Mouse (Mus musculus): ENCODE measurements around the gene Tada3. TPM values are rescaled to one million over a fixed set of nuclear protein-coding genes. Genes with fewer than 3 reads are reported as not detected.
A peak's percentile ranks its signal among the peaks of the same experiment; 100 is the strongest.

The Tada3 gene
- polyA plus RNA-seq (2015; fragmentation: Nextera tagmentation; extraction: Ambion mirVana), result 70.7 and 77.5 TPM in 2 replicates

GRCm38 (mm10) chr6:113377496-113378385 is at the start of gene Tada3, which contains the start of gene Arpc4:
Gene Tada3, minus strand, starts transcription at chr6:113377883.
Gene Arpc4, plus strand, starts transcription at chr6:113378115.
- H3K4me3 ChIP-seq, result peak within 1 kb of the TSS; percentile 82
- peak within 1 kb of the TSS; percentile 98 for H3K27ac ChIP-seq (replicated peaks)
- H3K9ac ChIP-seq, result peak within 1 kb of the TSS; percentile 92
- H3K4me2 ChIP-seq, result peak within 1 kb of the TSS; percentile 95
- under 1% methylated on average over 61 of the region's 61 CpGs for WGBS
- H3K27me3 ChIP-seq, result no peaks in the 10 kb centered on the region
- H3K36me3 ChIP-seq, result peaks cover 45% of the 10 kb centered on the region
- peaks cover 22% of the 10 kb centered on the region for H3K4me1 ChIP-seq (replicated peaks)
- no peaks in the 10 kb centered on the region for H3K9me3 ChIP-seq
- ATAC-seq (ENCODE audit: low FRiP score, low read depth), result peak; percentile 97

GRCm38 (mm10) chr6:113427397-113427796 is 49.7 kb upstream of the Tada3 start:
- no peaks in the 10 kb centered on the region for H3K4me1 ChIP-seq (replicated peaks)
- H3K27ac ChIP-seq (replicated peaks), result no peak overlapping the region
- 63% methylated on average over 3 of the region's 3 CpGs for WGBS

DNA sequence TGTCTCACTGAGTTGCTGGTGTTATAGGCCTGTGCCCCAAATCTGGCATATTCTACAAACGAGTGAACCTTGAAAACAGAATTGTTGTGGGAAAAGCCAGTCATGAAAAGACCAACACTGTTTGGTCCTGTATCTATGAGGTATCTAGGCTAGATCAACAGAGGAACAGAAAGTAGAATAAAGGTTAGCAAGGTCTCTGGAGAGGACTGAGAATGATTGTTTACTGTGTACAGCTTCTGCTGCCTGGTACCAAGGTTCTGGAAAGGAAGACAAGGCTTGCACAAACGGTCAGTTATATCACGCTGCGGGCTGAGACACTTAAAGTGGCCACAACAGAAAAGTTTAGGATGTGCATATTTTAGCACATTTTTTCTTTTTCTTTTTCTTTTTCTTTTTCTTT is 49.0 kb upstream of the Tada3 start:
- Histone ChIP-seq H3K9me3 (no peaks in the 10 kb centered on the region), H3K36me3 (no peaks in the 10 kb centered on the region), H3K27me3 (no peaks in the 10 kb centered on the region), H3K4me1 (replicated peaks) (no peaks in the 10 kb centered on the region), H3K4me3 (no peak overlapping the region), H3K4me2 (no peak overlapping the region), H3K9ac (no peak overlapping the region), H3K27ac (replicated peaks) (no peak overlapping the region)
- WGBS, result 92% methylated on average over 4 of the region's 4 CpGs
- ATAC-seq (ENCODE audit: low FRiP score, low read depth), result no peak

More at GRCm38 (mm10) chr6:113427397-113427796, 49.7 kb upstream of the Tada3 start:
- Histone ChIP-seq H3K4me2 (no peak overlapping the region), H3K4me3 (no peak overlapping the region), H3K27me3 (no peaks in the 10 kb centered on the region), H3K9ac (no peak overlapping the region), H3K9me3 (no peaks in the 10 kb centered on the region), H3K36me3 (no peaks in the 10 kb centered on the region)
- no peak for ATAC-seq (ENCODE audit: low FRiP score, low read depth)

DNA sequence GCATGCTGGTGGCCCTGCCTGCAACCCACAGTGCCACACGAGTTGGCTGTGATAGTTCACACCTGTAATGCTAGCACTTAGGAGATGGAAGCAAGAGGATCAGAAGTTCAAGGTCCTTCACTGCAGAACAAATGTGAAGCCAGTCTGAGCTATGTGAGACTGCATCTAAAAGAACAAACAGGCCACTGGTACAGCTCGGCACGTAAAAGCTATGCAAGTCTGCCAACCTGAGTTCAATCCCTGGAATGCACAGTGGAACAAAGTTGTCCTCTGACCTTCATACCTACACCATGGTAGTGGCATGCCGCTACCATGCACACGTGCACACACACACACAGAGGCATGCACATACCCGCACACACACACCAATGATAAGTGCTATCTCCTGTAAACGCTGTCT is 46.5 kb upstream of the Tada3 start:
- H3K4me3 ChIP-seq, result no peak overlapping the region
- no peak for ATAC-seq (ENCODE audit: low FRiP score, low read depth)
- H3K9me3 ChIP-seq, result no peaks in the 10 kb centered on the region
- 91% methylated on average over 7 of the region's 7 CpGs for WGBS
- no peaks in the 10 kb centered on the region for H3K27me3 ChIP-seq
- no peak overlapping the region for H3K4me2 ChIP-seq
- no peaks in the 10 kb centered on the region for H3K36me3 ChIP-seq
- no peak overlapping the region for H3K27ac ChIP-seq (replicated peaks)
- H3K4me1 ChIP-seq (replicated peaks), result peaks cover 4% of the 10 kb centered on the region
- no peak overlapping the region for H3K9ac ChIP-seq

- Histone ChIP-seq H3K9ac (no peak overlapping the region), H3K27ac (replicated peaks) (no peak overlapping the region), H3K27me3 (no peaks in the 10 kb centered on the region), H3K36me3 (no peaks in the 10 kb centered on the region), H3K4me2 (no peak overlapping the region), H3K4me3 (no peak overlapping the region), H3K4me1 (replicated peaks) (peaks cover 11% of the 10 kb centered on the region), H3K9me3 (no peaks in the 10 kb centered on the region)
- WGBS, result 84% methylated on average over 4 of the region's 4 CpGs
- ATAC-seq (ENCODE audit: low FRiP score, low read depth), result no peak
Measured at GRCm38 (mm10) chr6:113423000-113423399, 45.3 kb upstream of the Tada3 start.

DNA sequence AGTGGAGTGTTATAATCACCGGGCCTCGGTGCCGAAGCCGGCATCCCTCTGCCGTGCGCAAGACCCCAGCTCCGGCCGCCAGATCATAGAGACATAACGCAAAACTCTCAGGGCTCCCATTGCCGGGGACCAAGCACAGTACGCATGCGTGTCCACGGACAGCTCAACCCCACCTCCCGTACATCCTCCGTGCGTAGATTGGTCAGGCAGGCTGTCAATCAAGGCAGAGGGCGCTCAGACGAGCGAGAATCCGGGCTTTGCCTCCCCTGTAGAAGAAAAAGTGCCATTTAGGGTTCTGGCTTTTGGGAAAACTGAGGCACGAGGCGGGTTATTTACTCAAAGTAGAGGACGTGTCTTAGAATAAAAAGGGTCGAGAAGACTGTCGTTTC is 41.5 kb upstream of the Tada3 start, which contains the start of gene Rpusd3:
TSS of gene Rpusd3 (minus strand) at position 142 of the 389 bp plus-strand sequence.
- no peaks in the 10 kb centered on the region for H3K27me3 ChIP-seq
- H3K27ac ChIP-seq (replicated peaks), result peak within 1 kb of the TSS; percentile 63
- H3K36me3 ChIP-seq, result peaks cover 5% of the 10 kb centered on the region; the same call in 1 of the 2 replicates
- H3K9ac ChIP-seq, result peak within 1 kb of the TSS; percentile 56
- WGBS, result under 1% methylated on average over 25 of the region's 25 CpGs
- H3K9me3 ChIP-seq, result no peaks in the 10 kb centered on the region
- peak within 1 kb of the TSS; percentile 96 for H3K4me2 ChIP-seq
- peak within 1 kb of the TSS; percentile 55 for H3K4me3 ChIP-seq
- H3K4me1 ChIP-seq (replicated peaks), result peaks cover 18% of the 10 kb centered on the region
- peak; percentile 97 for ATAC-seq (ENCODE audit: low FRiP score, low read depth)

GRCm38 (mm10) chr6:113418441-113419198 is 40.9 kb upstream of the Tada3 start:
- Histone ChIP-seq H3K4me2 (peak overlapping the region; percentile 96), H3K9ac (peak overlapping the region; percentile 56), H3K27me3 (no peaks in the 10 kb centered on the region), H3K27ac (replicated peaks) (peak overlapping the region; percentile 63), H3K4me3 (peak overlapping the region; percentile 55), H3K36me3 (peaks cover 5% of the 10 kb centered on the region; the same call in 1 of the 2 replicates), H3K4me1 (replicated peaks) (peaks cover 18% of the 10 kb centered on the region), H3K9me3 (no peaks in the 10 kb centered on the region)
- 17% methylated on average over 16 of the region's 16 CpGs for WGBS
- peak; percentile 68 for ATAC-seq (ENCODE audit: low FRiP score, low read depth)

DNA sequence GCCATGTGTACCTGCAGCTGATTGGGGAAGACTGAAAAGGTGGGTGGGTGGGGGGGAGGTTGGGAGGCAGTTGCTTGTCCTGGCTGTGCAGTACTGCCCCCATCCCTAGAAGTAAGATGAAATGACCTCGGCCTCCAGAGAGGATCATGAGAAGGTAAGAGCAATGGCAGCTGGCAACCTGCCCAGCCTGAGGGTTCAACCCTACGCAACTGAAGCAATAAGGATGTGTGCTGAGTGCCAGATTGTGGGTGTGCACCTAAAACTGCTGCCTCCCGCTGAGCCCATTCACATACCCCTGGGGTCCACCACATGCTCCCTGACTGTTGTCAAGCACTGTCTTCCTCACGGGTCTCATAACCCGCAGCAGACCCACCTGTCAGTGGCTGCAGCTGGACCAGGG is 38.7 kb upstream of the Tada3 start:
- Histone ChIP-seq H3K36me3 (peaks cover 5% of the 10 kb centered on the region; the same call in 1 of the 2 replicates), H3K27ac (replicated peaks) (no peak overlapping the region), H3K9me3 (no peaks in the 10 kb centered on the region), H3K4me2 (no peak overlapping the region), H3K9ac (no peak overlapping the region), H3K4me3 (no peak overlapping the region), H3K4me1 (replicated peaks) (peaks cover 18% of the 10 kb centered on the region), H3K27me3 (no peaks in the 10 kb centered on the region)
- no peak for ATAC-seq (ENCODE audit: low FRiP score, low read depth)
- WGBS, result 78% methylated on average over 5 of the region's 5 CpGs

- H3K9me3 ChIP-seq, result no peaks in the 10 kb centered on the region
- WGBS, result 64% methylated on average over 1 of the region's 1 CpGs
- no peak overlapping the region for H3K27ac ChIP-seq (replicated peaks)
- no peak overlapping the region for H3K9ac ChIP-seq
- H3K27me3 ChIP-seq, result no peaks in the 10 kb centered on the region
- peaks cover 4% of the 10 kb centered on the region; the same call in 1 of the 2 replicates for H3K36me3 ChIP-seq
- H3K4me1 ChIP-seq (replicated peaks), result no peaks in the 10 kb centered on the region
- no peak overlapping the region for H3K4me2 ChIP-seq
- no peak overlapping the region for H3K4me3 ChIP-seq
- no peak for ATAC-seq (ENCODE audit: low FRiP score, low read depth)
Measured at GRCm38 (mm10) chr6:113410001-113410400, 32.3 kb upstream of the Tada3 start.

DNA sequence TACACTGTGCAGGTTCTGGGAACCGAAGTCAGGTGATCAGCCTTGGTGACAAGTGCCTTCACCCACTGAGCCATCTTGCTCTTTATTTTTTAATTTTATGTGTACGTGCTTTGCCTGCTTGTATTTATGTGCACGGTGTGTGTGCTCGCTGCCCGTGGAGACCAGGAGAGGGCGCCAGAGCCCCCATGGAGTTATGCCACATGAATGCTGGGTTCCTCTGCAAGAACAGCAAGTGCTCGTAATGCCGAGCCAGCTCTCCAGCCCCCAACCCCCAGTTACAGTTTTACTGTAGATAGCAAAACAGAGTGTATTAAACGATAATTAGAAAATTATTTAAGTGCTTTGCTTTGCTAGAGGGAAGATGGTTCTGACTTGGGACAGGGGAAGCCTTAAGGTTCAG is 29.0 kb upstream of the Tada3 start:
- no peaks in the 10 kb centered on the region for H3K9me3 ChIP-seq
- no peak overlapping the region for H3K27ac ChIP-seq (replicated peaks)
- no peaks in the 10 kb centered on the region for H3K4me1 ChIP-seq (replicated peaks)
- no peaks in the 10 kb centered on the region for H3K27me3 ChIP-seq
- no peak overlapping the region for H3K4me2 ChIP-seq
- ATAC-seq (ENCODE audit: low FRiP score, low read depth), result no peak
- WGBS, result 78% methylated on average over 9 of the region's 9 CpGs
- no peaks in the 10 kb centered on the region for H3K36me3 ChIP-seq
- no peak overlapping the region for H3K4me3 ChIP-seq
- no peak overlapping the region for H3K9ac ChIP-seq

- WGBS, result 90% methylated on average over 6 of the region's 6 CpGs
- no peak overlapping the region for H3K4me3 ChIP-seq
- H3K27ac ChIP-seq (replicated peaks), result no peak overlapping the region
- H3K4me2 ChIP-seq, result no peak overlapping the region
- H3K36me3 ChIP-seq, result no peaks in the 10 kb centered on the region
- no peaks in the 10 kb centered on the region for H3K4me1 ChIP-seq (replicated peaks)
- no peak for ATAC-seq (ENCODE audit: low FRiP score, low read depth)
- H3K27me3 ChIP-seq, result no peaks in the 10 kb centered on the region
- H3K9ac ChIP-seq, result no peak overlapping the region
- H3K9me3 ChIP-seq, result no peaks in the 10 kb centered on the region
Measured at GRCm38 (mm10) chr6:113405483-113405882, 27.8 kb upstream of the Tada3 start.
